Mouse (Mus musculus) 3134 (cell line): Measurements from ENCODE around the gene Dnmbp.
A peak's percentile ranks its signal among the peaks of the same experiment; 100 is the strongest.

Source experiments
- DNase-seq: peaks from one replicate; pipeline ENCODE4 v3.0.0-alpha.2; 2011; ENCODE audit warnings: low spot score; ENCODE audit not compliant: insufficient read length; ENCODE audit errors: extremely low read depth

Gene Dnmbp

DNA sequence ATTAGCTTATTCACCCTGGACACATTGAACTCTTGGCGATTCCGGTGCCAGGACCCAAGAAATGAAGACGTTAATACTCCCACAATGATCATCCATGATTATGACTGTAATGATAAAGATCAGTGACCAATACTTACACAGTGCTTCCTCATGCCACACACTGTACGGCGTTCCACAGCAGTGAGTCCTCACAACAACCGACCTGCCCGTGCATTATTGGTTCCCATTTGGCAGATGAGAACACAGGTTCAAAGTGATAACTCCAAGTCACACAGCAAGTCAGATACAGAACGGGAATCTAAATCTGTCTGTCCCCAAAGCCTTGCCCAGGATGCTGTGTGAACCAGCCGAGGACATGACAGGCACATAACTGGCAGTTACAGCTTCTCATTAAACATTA, 25.0 kb downstream of the Dnmbp start:
- DNase-seq, result peak; percentile 58

GRCm38 (mm10) chr19:43912775-43913486, 27.1 kb downstream of the Dnmbp start:
- no peak for DNase-seq

- no peak for DNase-seq
Measured at GRCm38 (mm10) chr19:43906492-43906891, 33.5 kb downstream of the Dnmbp start.

DNA sequence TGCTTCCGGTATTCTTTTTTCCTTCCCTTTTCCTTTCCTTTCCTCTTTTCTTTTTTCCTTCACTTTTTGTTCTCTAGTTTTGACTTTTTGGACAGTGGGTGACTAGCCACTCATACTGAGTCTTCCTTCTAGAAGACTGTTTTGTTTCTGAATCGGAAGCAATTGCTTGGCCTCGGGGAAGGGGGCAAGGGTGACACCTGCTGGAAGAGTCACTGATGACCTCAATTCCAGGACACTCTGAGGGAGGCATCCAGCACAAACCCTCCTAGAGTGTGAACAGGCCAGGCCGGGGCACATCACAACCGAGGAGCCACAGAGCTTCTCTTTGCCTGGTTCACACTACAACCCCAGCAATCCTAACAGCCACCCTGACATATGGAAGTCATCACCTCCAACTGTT, 34.0 kb downstream of the Dnmbp start:
- no peak for DNase-seq

DNA sequence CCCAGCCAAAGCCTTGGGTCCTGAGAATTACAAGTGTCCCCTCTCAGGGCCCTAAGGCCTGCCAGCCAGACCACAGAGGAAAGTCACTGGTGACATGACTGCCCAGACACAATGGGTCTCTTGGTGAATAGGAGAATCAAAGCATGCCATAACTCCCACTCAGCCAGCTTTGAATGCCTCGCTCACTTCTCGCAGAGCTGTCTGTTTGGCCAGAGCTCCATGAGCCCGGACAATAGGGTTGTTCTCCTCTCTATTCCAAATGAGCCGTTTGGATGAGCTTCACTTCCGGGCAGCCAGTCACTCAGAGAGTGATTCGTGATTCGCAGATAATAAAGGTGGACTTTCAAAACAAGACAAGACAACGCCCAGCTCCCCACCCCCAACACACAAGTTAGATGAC, 34.9 kb downstream of the Dnmbp start:
- DNase-seq, result no peak

- DNase-seq, result no peak
Measured at GRCm38 (mm10) chr19:43904327-43904726, 35.7 kb downstream of the Dnmbp start.

- no peak for DNase-seq
Measured at GRCm38 (mm10) chr19:43902887-43903286, 37.1 kb downstream of the Dnmbp start.

DNA sequence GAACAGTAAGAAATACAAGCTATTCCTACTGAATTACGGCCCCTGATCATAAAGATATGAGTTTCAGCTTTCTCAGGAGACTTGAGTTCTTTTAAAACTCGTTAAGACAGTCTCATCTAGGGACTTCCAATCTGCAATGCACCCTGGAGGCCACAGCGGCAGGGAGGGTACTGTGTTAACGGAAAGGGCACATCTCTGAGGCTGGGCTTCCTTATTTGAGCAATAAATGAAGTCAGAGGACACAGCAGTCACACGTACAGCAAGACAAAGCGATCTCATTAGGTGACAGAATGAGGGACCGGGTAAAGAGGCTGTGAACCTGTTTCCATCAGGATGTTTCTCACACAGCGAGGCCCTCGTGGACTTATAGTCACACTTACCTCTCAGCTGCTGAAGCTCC, 39.3 kb downstream of the Dnmbp start:
- DNase-seq, result no peak

DNA sequence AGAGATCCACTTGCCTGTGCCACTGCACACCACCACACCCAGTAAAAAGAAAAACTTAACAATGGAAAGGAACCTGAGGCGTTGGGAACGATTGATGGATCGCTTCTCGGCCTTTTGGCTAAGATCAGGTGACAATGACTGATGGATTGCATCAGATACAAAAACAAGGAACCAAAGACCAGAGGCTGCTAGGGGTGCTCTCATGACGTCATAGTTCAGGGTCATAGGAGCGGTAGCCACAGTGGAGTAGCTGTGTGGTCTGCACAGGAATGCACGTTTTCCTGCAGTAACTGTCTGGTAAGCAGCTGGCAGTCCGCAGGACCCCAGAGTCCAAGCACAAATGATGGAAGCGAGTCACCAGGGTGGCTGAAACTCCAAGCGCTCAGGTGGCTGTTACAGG, 41.4 kb downstream of the Dnmbp start:
- no peak for DNase-seq

- DNase-seq, result no peak
Measured at GRCm38 (mm10) chr19:43896441-43896840, 43.5 kb downstream of the Dnmbp start.

DNA sequence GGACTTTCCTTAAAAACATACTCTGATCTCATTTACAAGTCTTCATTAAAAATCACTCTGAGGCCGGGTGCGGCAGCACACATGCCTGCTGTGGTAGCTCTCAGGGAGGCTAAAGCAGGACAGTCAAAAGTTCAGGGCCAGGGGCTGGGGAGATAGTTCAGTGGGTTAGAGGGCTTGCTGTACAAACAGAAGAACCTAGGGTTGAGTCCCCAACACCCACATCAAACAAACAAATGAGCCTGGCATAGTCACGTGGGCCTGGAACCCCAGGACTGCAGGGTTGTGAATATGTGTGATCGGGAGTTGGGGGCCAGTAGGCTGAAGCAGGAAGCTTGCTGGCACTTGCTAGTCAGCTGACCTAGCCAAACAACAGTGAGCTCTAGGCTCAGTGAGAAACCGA, 44.0 kb downstream of the Dnmbp start:
- DNase-seq, result no peak

DNA sequence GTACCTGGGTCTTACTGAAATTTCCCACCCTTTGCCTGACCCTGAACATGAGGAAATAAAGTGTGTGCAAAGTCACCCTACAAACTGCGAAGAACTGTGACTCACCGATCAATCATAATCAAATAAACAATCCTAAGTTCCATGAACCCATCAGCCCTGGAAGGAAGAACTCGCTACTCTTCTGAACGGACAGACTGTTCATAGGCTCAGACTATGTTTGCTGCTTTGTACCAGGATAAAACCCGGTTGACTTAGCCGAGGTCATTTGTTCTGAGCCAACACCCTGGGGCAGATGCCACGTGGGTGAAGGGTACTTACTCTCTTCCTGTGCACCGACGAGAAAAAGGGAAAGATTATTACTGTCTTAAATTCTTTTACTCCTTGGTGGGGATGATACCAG, 45.2 kb downstream of the Dnmbp start:
- DNase-seq, result no peak

DNA sequence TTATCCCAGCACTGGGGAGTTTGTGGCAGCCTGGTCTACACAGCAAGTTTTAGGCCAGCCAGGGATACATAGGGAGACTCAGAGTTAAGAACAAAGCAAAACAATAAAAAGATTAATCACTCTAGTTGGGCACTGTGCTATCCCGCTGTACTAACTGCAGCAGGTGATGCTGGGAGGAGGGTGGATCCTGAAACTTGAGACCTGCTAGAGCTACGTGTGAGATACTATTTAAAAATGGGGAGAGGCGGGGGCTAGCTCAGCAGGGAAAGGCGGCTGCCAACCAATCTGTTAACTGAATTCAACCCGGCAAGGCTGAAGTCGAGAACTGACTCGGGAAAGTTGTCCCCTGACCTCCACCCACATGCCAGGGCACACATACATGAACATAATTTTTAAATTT, 45.9 kb downstream of the Dnmbp start:
- no peak for DNase-seq

- DNase-seq, result no peak
Measured at GRCm38 (mm10) chr19:43890487-43890886, 49.5 kb downstream of the Dnmbp start.

- DNase-seq, result no peak
Measured at GRCm38 (mm10) chr19:43887725-43888124, 52.3 kb downstream of the Dnmbp start.

DNA sequence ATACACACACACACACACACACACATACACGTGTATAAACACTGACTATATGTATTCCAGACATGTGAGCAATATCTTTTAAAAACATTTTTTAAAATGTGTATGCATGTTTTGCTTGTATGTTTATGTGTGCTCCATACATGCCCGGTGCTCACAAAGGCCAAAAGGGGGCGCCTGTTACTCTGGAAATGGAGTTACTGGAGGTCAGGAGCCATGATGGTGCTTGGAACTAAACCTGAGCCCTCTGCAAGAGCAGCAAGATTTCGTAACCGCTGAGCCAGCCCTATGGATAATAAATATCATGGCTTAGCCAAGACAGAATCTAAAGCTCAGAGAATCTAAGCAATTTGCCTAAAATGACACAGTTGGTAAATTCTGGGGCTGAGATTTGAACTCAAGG, 52.7 kb downstream of the Dnmbp start:
- no peak for DNase-seq

DNA sequence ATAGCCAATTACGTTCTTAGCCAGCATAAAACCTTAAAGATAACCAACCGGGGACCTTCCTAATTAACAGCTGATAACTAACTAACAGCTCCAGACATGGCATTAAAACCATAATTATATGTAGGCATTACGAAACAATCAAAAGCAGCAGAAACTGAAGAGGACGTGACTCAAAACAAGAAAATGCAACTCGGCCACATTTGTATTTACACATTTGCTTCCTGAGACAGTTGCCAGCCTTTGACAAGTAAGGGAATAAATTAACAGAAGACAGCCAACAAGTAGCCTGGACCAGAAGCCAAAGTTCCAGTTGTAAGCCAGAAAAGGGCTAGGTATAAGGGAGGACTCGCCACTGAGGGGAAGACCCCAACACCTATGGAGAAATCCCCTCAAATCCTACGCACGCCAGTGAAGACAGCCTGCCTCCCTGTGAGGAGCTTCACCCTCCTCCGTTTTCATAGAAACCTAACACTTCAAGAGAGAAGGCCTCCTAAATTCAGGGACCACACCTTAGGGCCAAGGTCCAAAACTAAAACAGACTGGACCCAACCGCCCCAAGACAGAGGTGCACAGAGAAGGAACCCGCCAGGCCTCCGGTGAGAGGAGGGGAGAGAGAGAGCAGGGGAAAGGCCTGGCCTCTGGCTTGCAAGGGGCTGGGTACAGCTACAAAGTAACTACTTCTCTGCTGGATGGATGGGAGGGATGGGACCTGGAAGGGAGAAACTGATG, 53.5 kb downstream of the Dnmbp start:
- no peak for DNase-seq

GRCm38 (mm10) chr19:43884668-43885498, 55.1 kb downstream of the Dnmbp start:
- DNase-seq, result no peak

- no peak for DNase-seq
Measured at GRCm38 (mm10) chr19:43882895-43883573, 57.0 kb downstream of the Dnmbp start.

GRCm38 (mm10) chr19:43881615-43882014, 58.4 kb downstream of the Dnmbp start:
- DNase-seq, result no peak

GRCm38 (mm10) chr19:43880420-43880819, 59.6 kb downstream of the Dnmbp start:
- DNase-seq, result no peak
